32 mouse cellular contexts compared by ENCODE assay signal in genomic region chr13:44753206-44753605, GRCm38 (mm10).
"Had no signal": no experiment of that assay in that cellular context is flagged by ENCODE, and none has a peak within 500 bp of the region (broad histone marks: within the 10 kb centered on the region; RNA-seq: fewer than 3 reads in every experiment).

No protein-coding gene starts in this region.

- H3K4me2 ChIP-seq: limb, embryonic 12.5 days; limb, embryonic 13.5 days; limb, embryonic 15.5 days; liver, embryonic 11.5 days; liver, embryonic 12.5 days; liver, embryonic 13.5 days; liver, embryonic 15.5 days; lung, embryonic 14.5 days; lung, embryonic 15.5 days; midbrain, embryonic 11.5 days; midbrain, embryonic 12.5 days; midbrain, embryonic 13.5 days; midbrain, embryonic 15.5 days; neural tube, embryonic 12.5 days; neural tube, embryonic 13.5 days had no signal

- ATAC-seq: liver, embryonic 12.5 days; liver, postnatal 0 days; lung, postnatal 0 days; midbrain, embryonic 13.5 days; midbrain, embryonic 15.5 days; midbrain, embryonic 16.5 days had no signal

- H3K9me3 ChIP-seq: limb, embryonic 10.5 days; limb, embryonic 12.5 days; limb, embryonic 13.5 days; limb, embryonic 15.5 days; liver, embryonic 12.5 days; liver, embryonic 13.5 days; liver, embryonic 15.5 days; lung, embryonic 15.5 days; megakaryocyte, embryonic 14.5 days; midbrain, embryonic 12.5 days; midbrain, embryonic 13.5 days; midbrain, embryonic 15.5 days; neural tube, embryonic 12.5 days; neural tube, embryonic 13.5 days had no signal

- H3K4me1 ChIP-seq: liver, embryonic 15.5 days had no signal

- DNase-seq: left cerebral cortex, postnatal 4 days; liver; liver, embryonic 13.5 days; liver, postnatal 0 days; lung, adult 18-20 months; lung, adult 2 months; lung, embryonic 14.5 days; lung, postnatal 10 days; lung, postnatal 14 days; lung, postnatal 36 days; lung, postnatal 4 days; midbrain, embryonic 14.5 days had no signal

- H3K4me3 ChIP-seq: limb, embryonic 10.5 days; limb, embryonic 12.5 days; limb, embryonic 13.5 days; limb, embryonic 15.5 days; liver, embryonic 12.5 days; liver, embryonic 13.5 days; liver, embryonic 15.5 days; lung, embryonic 15.5 days; megakaryocyte, embryonic 14.5 days; midbrain, embryonic 12.5 days; midbrain, embryonic 13.5 days; midbrain, embryonic 15.5 days; myocyte; neural tube, embryonic 12.5 days; neural tube, embryonic 13.5 days had no signal

- H3K9ac ChIP-seq: limb, embryonic 12.5 days; limb, embryonic 13.5 days; limb, embryonic 15.5 days; liver, embryonic 12.5 days; liver, embryonic 13.5 days; liver, embryonic 14.5 days; liver, embryonic 15.5 days; liver, postnatal 0 days; lung, embryonic 14.5 days; lung, embryonic 15.5 days; midbrain, embryonic 12.5 days; midbrain, embryonic 13.5 days; midbrain, embryonic 15.5 days; neural tube, embryonic 12.5 days; neural tube, embryonic 13.5 days had no signal

- H3K27ac ChIP-seq: limb, embryonic 10.5 days; limb, embryonic 12.5 days; limb, embryonic 13.5 days; limb, embryonic 15.5 days; liver, embryonic 12.5 days; liver, embryonic 13.5 days; liver, embryonic 14.5 days; liver, embryonic 15.5 days; lung, embryonic 15.5 days; macrophage; midbrain, embryonic 13.5 days; midbrain, embryonic 15.5 days; neural tube, embryonic 12.5 days had no signal

- H3K36me3 ChIP-seq: limb, embryonic 10.5 days; limb, embryonic 12.5 days; limb, embryonic 13.5 days; limb, embryonic 15.5 days; liver, embryonic 12.5 days; liver, embryonic 13.5 days; liver, embryonic 15.5 days; lung, embryonic 15.5 days; midbrain, embryonic 12.5 days; midbrain, embryonic 13.5 days; midbrain, embryonic 15.5 days; neural tube, embryonic 12.5 days; neural tube, embryonic 13.5 days had no signal

- H3K27me3 ChIP-seq: limb, embryonic 12.5 days; limb, embryonic 13.5 days; limb, embryonic 15.5 days; liver, embryonic 12.5 days; liver, embryonic 13.5 days; liver, embryonic 15.5 days; lung, embryonic 15.5 days; megakaryocyte, embryonic 14.5 days; midbrain, embryonic 12.5 days; midbrain, embryonic 13.5 days; midbrain, embryonic 15.5 days; neural tube, embryonic 12.5 days; neural tube, embryonic 13.5 days had no signal
